Mouse (Mus musculus) hindbrain, embryonic 16.5 days (tissue): ENCODE data around the gene Itgb1bp1. TPM values are rescaled to one million over a fixed set of nuclear protein-coding genes. Genes with fewer than 3 reads are reported as not detected.
A peak's percentile ranks its signal among the peaks of the same experiment; 100 is the strongest.

Experiments used
- ATAC-seq: fragments of 200-750 bp; cut with Nextera tagmentation; 2 replicates; pipeline ENCODE4 v1.8.0; 2017; ENCODE audit warnings: moderate TSS enrichment, moderate library complexity
- H3K27ac ChIP-seq: fragments of 300-500 bp; sonication (generic); 2 replicates; pipeline ENCODE4 v1.5.1; 2014; ENCODE audit warnings: low read depth, mild to moderate bottlenecking, control low read depth, low read length, moderate library complexity
- H3K27me3 ChIP-seq: fragments of 300-500 bp; sonication (generic); replicated peaks from 2 replicates; pipeline ENCODE4 v1.6.1; 2014; ENCODE audit warnings: low read length; ENCODE audit not compliant: control insufficient read depth, insufficient read depth
- H3K36me3 ChIP-seq: fragments of 300-500 bp; sonication (generic); 2 replicates; pipeline ENCODE4 v1.6.1; 2014; ENCODE audit warnings: mild to moderate bottlenecking, low read length, moderate library complexity, mixed read lengths; ENCODE audit not compliant: control insufficient read depth, insufficient read depth
- H3K4me1 ChIP-seq: fragments of 300-500 bp; sonication (generic); 2 replicates; pipeline ENCODE4 v1.6.1; 2014; ENCODE audit warnings: low read depth, low read length; ENCODE audit not compliant: control insufficient read depth, insufficient read depth
- H3K4me2 ChIP-seq: fragments of 300-500 bp; sonication (generic); 2 replicates; pipeline ENCODE4 v1.6.1; 2014; ENCODE audit warnings: mild to moderate bottlenecking, low read length, control low read depth, moderate library complexity
- H3K4me3 ChIP-seq: fragments of 300-500 bp; sonication (generic); 2 replicates; pipeline ENCODE4 v1.5.1; 2014; ENCODE audit warnings: mild to moderate bottlenecking, low read length, control low read depth, moderate library complexity
- H3K9ac ChIP-seq: fragments of 300-500 bp; sonication (generic); 2 replicates; pipeline ENCODE4 v1.6.1; 2014; ENCODE audit warnings: low read depth, mild to moderate bottlenecking, control low read depth, low read length, moderate library complexity
- H3K9me3 ChIP-seq: fragments of 300-500 bp; sonication (generic); 2 replicates; pipeline ENCODE4 v1.6.1; 2014; ENCODE audit warnings: mild to moderate bottlenecking, low read length, moderate library complexity; ENCODE audit not compliant: control insufficient read depth
- WGBS: fragments of 180-500 bp; shearing (Covaris S2); extraction: QIAGEN DNeasy Blood & Tissue Kit; methylation state at CpG from one replicate; pipeline ENCODE4 v1.1.7; 2014; 5-methylcytosine and 5-hydroxymethylcytosine counted together
- polyA plus RNA-seq: library from polyadenylated mRNA; unstranded; fragments of >200 nt; fragmentation: Nextera tagmentation; extraction: Ambion mirVana; gene quantifications from 2 replicates; pipeline ENCODE4 v1.2.1, GENCODE M21; 2015

Itgb1bp1 gene
- polyA plus RNA-seq, 1 experiment from 2014 or later = 37.0 TPM

- Histone ChIP-seq H3K9me3 (no peaks in the 10 kb centered on the region), H3K4me3 (no peak overlapping the region), H3K4me2 (no peak overlapping the region), H3K27me3 (no peaks in the 10 kb centered on the region), H3K9ac (no peak overlapping the region), H3K27ac (no peak overlapping the region), H3K4me1 (no peaks in the 10 kb centered on the region), H3K36me3 (peaks cover 58% of the 10 kb centered on the region)
- no peak for ATAC-seq
- whole genome bisulfite sequencing = 91% methylated on average over 4 of the region's 4 CpGs
Observed at GRCm38 (mm10) chr12:21306721-21307120, 20.6 kb upstream of the Itgb1bp1 start.

GRCm38 (mm10) chr12:21305741-21306140, 19.7 kb upstream of the Itgb1bp1 start:
- WGBS = 87% methylated on average over 4 of the region's 4 CpGs
- Histone ChIP-seq H3K36me3 (peaks cover 58% of the 10 kb centered on the region), H3K4me3 (no peak overlapping the region), H3K9ac (no peak overlapping the region), H3K9me3 (no peaks in the 10 kb centered on the region), H3K4me2 (no peak overlapping the region), H3K27ac (no peak overlapping the region), H3K27me3 (no peaks in the 10 kb centered on the region), H3K4me1 (no peaks in the 10 kb centered on the region)
- ATAC-seq = no peak

DNA sequence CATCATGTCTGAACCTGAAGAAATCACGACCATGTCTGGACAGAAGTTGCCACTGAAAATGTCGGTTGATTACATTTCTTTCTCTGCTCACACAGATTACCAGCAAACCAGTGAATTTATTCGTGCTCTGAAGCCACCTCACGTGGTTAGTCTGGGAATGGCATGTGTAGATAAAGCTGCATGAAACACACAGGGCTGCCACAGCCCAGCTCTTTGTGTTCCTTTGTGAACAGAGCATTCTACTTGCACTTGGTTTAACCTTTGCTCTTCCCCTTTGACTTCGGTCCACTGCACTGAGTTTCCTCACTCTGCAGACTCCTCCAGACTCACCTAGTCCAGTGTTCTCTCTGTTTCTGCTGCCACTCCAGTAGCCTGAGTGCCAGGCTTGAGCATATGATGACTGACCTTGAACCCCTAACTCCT, 16.3 kb upstream of the Itgb1bp1 start:
- no peak overlapping the region for H3K4me2 ChIP-seq
- 85% methylated on average over 5 of the region's 5 CpGs for whole genome bisulfite sequencing
- no peak overlapping the region for H3K27ac ChIP-seq
- no peak overlapping the region for H3K9ac ChIP-seq
- no peak overlapping the region for H3K4me3 ChIP-seq
- no peak for ATAC-seq
- H3K36me3 ChIP-seq = peaks cover 62% of the 10 kb centered on the region
- H3K27me3 ChIP-seq = no peaks in the 10 kb centered on the region
- no peaks in the 10 kb centered on the region for H3K4me1 ChIP-seq
- H3K9me3 ChIP-seq = no peaks in the 10 kb centered on the region

DNA sequence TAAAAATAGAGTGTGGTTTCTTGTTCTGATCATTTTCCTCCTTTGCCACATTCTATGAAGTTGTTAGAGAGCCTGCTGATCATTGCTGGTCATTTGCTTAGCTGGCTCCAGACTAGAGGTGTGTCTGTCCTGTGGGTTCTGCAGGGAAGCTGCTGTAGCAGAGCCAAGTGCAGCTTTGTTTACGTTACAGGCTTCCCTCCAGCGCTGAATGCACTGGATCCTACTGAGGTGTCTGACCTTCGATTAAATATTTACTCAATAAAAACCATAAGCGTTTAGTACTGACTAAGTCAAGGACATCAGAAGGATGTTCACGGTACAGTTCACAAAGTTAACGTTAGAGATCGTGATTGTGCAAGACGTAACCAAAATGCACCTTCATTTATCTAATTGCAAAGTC, 15.8 kb upstream of the Itgb1bp1 start:
- Histone ChIP-seq H3K4me3 (no peak overlapping the region), H3K27me3 (no peaks in the 10 kb centered on the region), H3K9me3 (no peaks in the 10 kb centered on the region), H3K9ac (no peak overlapping the region), H3K36me3 (peaks cover 64% of the 10 kb centered on the region), H3K4me1 (no peaks in the 10 kb centered on the region), H3K27ac (no peak overlapping the region), H3K4me2 (no peak overlapping the region)
- 91% methylated on average over 8 of the region's 8 CpGs for WGBS
- ATAC-seq = no peak

GRCm38 (mm10) chr12:21301324-21301723, 15.2 kb upstream of the Itgb1bp1 start:
- Histone ChIP-seq H3K4me1 (no peaks in the 10 kb centered on the region), H3K4me3 (no peak overlapping the region), H3K4me2 (no peak overlapping the region), H3K27me3 (no peaks in the 10 kb centered on the region), H3K36me3 (peaks cover 63% of the 10 kb centered on the region), H3K9me3 (no peaks in the 10 kb centered on the region), H3K27ac (no peak overlapping the region), H3K9ac (no peak overlapping the region)
- WGBS = 94% methylated on average over 7 of the region's 7 CpGs
- no peak for ATAC-seq

- H3K4me3 ChIP-seq = no peak overlapping the region
- H3K4me1 ChIP-seq = no peaks in the 10 kb centered on the region
- peaks cover 64% of the 10 kb centered on the region for H3K36me3 ChIP-seq
- H3K9me3 ChIP-seq = no peaks in the 10 kb centered on the region
- no peak overlapping the region for H3K9ac ChIP-seq
- H3K4me2 ChIP-seq = no peak overlapping the region
- ATAC-seq = no peak
- 93% methylated on average over 11 of the region's 11 CpGs for WGBS
- H3K27me3 ChIP-seq = no peaks in the 10 kb centered on the region
- H3K27ac ChIP-seq = no peak overlapping the region
Observed at GRCm38 (mm10) chr12:21298856-21299255, 12.8 kb upstream of the Itgb1bp1 start.

DNA sequence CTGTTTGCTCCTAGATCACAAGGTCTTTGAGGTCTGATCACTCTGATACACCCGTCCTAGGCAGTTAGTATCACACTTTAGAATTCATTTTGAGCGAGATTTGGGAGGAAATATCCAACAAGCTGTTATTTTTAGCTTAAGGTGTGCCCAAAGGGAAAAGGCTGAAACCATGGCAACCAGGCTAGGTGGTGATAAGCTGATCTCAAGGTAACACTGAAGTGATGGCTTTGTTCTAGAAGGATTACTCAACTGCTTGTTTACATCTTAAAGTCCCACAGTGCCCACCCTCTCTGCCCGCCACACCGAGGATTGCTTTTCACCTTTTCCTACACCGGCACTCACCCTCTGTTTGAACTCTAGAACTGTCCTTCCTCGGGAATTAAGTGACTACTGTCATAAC, 3.6 kb upstream of the Itgb1bp1 start:
- no peak overlapping the region for H3K9ac ChIP-seq
- peaks cover 20% of the 10 kb centered on the region for H3K4me1 ChIP-seq
- 87% methylated on average over 6 of the region's 6 CpGs for WGBS
- H3K9me3 ChIP-seq = no peaks in the 10 kb centered on the region
- H3K36me3 ChIP-seq = peaks cover 21% of the 10 kb centered on the region
- H3K27me3 ChIP-seq = no peaks in the 10 kb centered on the region
- H3K27ac ChIP-seq = no peak overlapping the region
- H3K4me2 ChIP-seq = no peak overlapping the region
- H3K4me3 ChIP-seq = no peak overlapping the region
- no peak for ATAC-seq

GRCm38 (mm10) chr12:21288716-21289395, 2.8 kb upstream of the Itgb1bp1 start:
- no peak for ATAC-seq
- WGBS = 87% methylated on average over 3 of the region's 3 CpGs
- Histone ChIP-seq H3K9ac (no peak overlapping the region), H3K4me2 (no peak overlapping the region), H3K27ac (no peak overlapping the region), H3K27me3 (no peaks in the 10 kb centered on the region), H3K4me1 (peaks cover 20% of the 10 kb centered on the region), H3K4me3 (no peak overlapping the region), H3K36me3 (peaks cover 17% of the 10 kb centered on the region), H3K9me3 (no peaks in the 10 kb centered on the region)

DNA sequence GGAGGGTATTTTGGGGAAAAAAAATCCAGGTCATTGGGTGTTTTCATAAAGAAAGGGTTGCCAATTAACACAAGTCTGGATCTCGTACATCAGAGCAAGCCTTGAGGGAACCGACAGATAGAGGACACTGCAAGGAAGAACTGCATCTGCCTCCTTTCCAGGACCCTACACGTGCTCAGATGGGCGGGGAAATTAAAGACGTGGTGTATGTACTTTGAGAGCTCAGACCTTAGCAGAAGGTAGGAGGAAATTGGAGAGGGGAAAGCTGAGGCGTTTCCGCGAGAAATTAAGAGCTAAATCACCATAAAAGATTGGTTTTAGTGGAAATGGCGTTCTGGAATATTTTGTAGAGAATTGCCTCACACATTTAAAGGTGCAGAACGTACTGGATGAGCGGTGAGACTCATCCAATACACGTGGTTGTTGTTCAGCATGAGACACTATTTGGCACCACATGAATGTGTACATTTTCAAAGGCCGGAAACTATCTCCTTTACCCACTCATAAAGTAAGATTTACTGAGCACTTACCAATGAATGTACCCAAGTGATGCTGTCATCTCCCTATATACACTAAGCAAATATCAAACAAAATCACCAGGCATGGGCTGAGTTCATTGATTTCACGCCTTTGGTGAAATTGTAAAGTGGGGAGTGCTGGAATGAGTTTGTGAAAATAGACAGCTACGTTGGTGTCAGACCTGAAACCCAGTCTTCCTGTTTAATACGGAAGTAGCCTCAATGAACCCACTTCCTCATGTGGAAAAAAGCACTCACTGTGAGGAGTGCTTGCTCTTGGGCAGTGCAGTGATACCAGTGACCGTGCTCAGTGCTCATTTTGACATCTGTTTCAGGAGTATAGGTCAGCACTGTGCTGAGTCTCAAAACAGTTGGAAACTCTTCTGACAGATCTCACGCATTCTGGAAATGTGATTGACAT, 897 bp upstream of the Itgb1bp1 start:
- H3K9ac ChIP-seq = peak overlapping the region; percentile 69
- peaks cover 20% of the 10 kb centered on the region for H3K4me1 ChIP-seq
- ATAC-seq = peak; percentile 56
- 0 out of 2 replicates have a peak, but pooled peaks cover 4% of the 10 kb centered on the region for H3K36me3 ChIP-seq
- peak overlapping the region; percentile 93 for H3K4me3 ChIP-seq
- 34% methylated on average over 18 of the region's 18 CpGs for WGBS
- H3K27me3 ChIP-seq = no peaks in the 10 kb centered on the region
- H3K4me2 ChIP-seq = peak overlapping the region; percentile 70
- no peaks in the 10 kb centered on the region for H3K9me3 ChIP-seq
- peak overlapping the region; percentile 81 for H3K27ac ChIP-seq
